In the genomic region with DNA sequence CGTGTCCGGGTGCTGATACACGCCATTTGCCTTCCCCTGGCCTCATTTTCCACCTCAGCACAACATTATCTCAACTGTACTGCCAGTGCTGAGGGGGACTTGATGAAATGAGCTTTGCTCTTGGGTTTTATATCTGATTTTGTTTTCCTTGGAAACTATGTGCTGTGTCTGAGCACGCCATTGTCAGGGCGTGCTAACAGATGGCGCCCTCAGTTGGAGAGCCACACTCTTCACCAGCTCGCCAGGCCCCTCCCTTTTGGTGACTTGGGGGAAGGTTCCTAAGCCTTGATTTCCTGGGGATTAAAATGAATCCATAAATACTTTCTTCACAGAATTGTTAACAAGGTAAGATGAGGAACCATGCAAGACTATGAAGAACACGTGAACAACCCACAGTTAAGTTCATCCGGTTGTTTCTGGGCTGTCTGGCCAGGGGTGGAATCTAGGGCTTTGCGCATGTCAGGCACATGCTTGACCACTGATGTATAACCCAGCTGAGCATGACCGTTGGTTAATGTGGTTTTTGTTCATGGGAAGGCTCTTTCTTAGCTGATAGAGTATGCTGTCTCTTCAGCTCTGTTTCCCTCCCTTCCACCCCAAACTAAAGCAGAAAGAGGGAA, we compare ENCODE assay signal across 12 mouse cellular contexts.
DNase-seq lines count a peak whose midpoint lies in the region; ATAC-seq lines count a peak whose summit lies in the region.
"Had no signal": no experiment of that assay in that cellular context is flagged by ENCODE, and none has a peak within 500 bp of the region (broad histone marks: within the 10 kb centered on the region; RNA-seq: fewer than 3 reads in every experiment).

No protein-coding gene starts in this region.

- no peaks in the 10 kb centered on the region for H3K27me3 ChIP-seq in forebrain, embryonic 14.5 days (replicated peaks; ENCODE audit: control insufficient read depth, insufficient read depth, low read length)
- no peaks in the 10 kb centered on the region for H3K27me3 ChIP-seq in forebrain, embryonic 11.5 days (ENCODE audit: control insufficient read depth, insufficient read depth, low read length)
- no peaks in the 10 kb centered on the region for H3K27me3 ChIP-seq in limb, embryonic 12.5 days
- no peaks in the 10 kb centered on the region for H3K27me3 ChIP-seq in limb, embryonic 10.5 days (ENCODE audit: low read depth, poor library complexity, severe bottlenecking)
- H3K27me3 ChIP-seq in splenic B cell, adult 2 months (ENCODE audit: control insufficient read depth, insufficient read depth, low read length, poor library complexity, severe bottlenecking), result no peaks in the 10 kb centered on the region
- H3K27me3 ChIP-seq: heart, embryonic 13.5 days; hindbrain, embryonic 15.5 days had no signal

- 0 out of 2 replicates have a peak, but pooled peaks cover 2% of the 10 kb centered on the region for H3K4me1 ChIP-seq in forebrain, embryonic 14.5 days (ENCODE audit: control insufficient read depth, insufficient read depth, low read length)
- no peaks in the 10 kb centered on the region for H3K4me1 ChIP-seq in forebrain, embryonic 11.5 days (replicated peaks; ENCODE audit: control insufficient read depth, insufficient read depth, low read length)
- peaks cover 72% of the 10 kb centered on the region for H3K4me1 ChIP-seq in limb, embryonic 12.5 days (replicated peaks)
- peaks cover 59% of the 10 kb centered on the region for H3K4me1 ChIP-seq in limb, embryonic 10.5 days

- no peak overlapping the region for H3K4me3 ChIP-seq in forebrain, embryonic 14.5 days (ENCODE audit: low read depth, low read length)
- H3K4me3 ChIP-seq in forebrain, embryonic 11.5 days (ENCODE audit: low read depth, low read length), result no peak overlapping the region
- no peak overlapping the region for H3K4me3 ChIP-seq in limb, embryonic 12.5 days (replicated peaks)
- no peak overlapping the region for H3K4me3 ChIP-seq in limb, embryonic 10.5 days
- H3K4me3 ChIP-seq: heart, embryonic 13.5 days; hindbrain, embryonic 15.5 days had no signal

- peaks cover 8% of the 10 kb centered on the region; the same call in 1 of the 2 replicates for H3K36me3 ChIP-seq in forebrain, embryonic 14.5 days (ENCODE audit: control insufficient read depth, insufficient read depth, low read length)
- H3K36me3 ChIP-seq in forebrain, embryonic 11.5 days (ENCODE audit: control insufficient read depth, insufficient read depth, low read length), result no peaks in the 10 kb centered on the region; the same call in 1 of the 2 replicates
- peaks cover 91% of the 10 kb centered on the region for H3K36me3 ChIP-seq in limb, embryonic 12.5 days
- H3K36me3 ChIP-seq in limb, embryonic 10.5 days, result peaks cover 85% of the 10 kb centered on the region
- H3K36me3 ChIP-seq in splenic B cell, adult 2 months (ENCODE audit: control insufficient read depth, insufficient read depth, low read length, poor library complexity, severe bottlenecking), result peaks cover 2% of the 10 kb centered on the region; the same call in 1 of the 2 replicates
- H3K36me3 ChIP-seq: hindbrain, embryonic 15.5 days had no signal

- no peak overlapping the region for H3K4me2 ChIP-seq in forebrain, embryonic 14.5 days (ENCODE audit: low read length)
- no peak overlapping the region for H3K4me2 ChIP-seq in forebrain, embryonic 11.5 days (ENCODE audit: low read depth, low read length, severe bottlenecking)
- H3K4me2 ChIP-seq in limb, embryonic 12.5 days, result no peak overlapping the region
- H3K4me2 ChIP-seq: heart, embryonic 13.5 days; hindbrain, embryonic 15.5 days had no signal

- DNase-seq in forebrain, embryonic 14.5 days (ENCODE audit: low spot score), result no peak
- DNase-seq in forebrain, embryonic 11.5 days (ENCODE audit: low spot score), result no peak
- DNase-seq in limb, embryonic 10.5 days (ENCODE audit: low spot score), result no peak
- peak; percentile 61 to 69 for DNase-seq in cerebellum, postnatal 14 days
- peak; percentile 58 for DNase-seq in splenic B cell, adult 2 months (ENCODE audit: low read depth, low spot score)
- DNase-seq in kidney, postnatal 14 days, result no peak
- no peak for DNase-seq in neural tube, embryonic 10.5 days (ENCODE audit: extremely low spot score, low spot score)
- DNase-seq: kidney, postnatal 36 days had no signal

- no peaks in the 10 kb centered on the region for H3K9me3 ChIP-seq in forebrain, embryonic 14.5 days (replicated peaks; ENCODE audit: control insufficient read depth, low read length)
- H3K9me3 ChIP-seq in forebrain, embryonic 11.5 days (ENCODE audit: control insufficient read depth, low read length), result no peaks in the 10 kb centered on the region
- H3K9me3 ChIP-seq in limb, embryonic 12.5 days, result no peaks in the 10 kb centered on the region
- no peaks in the 10 kb centered on the region for H3K9me3 ChIP-seq in limb, embryonic 10.5 days (replicated peaks)
- H3K9me3 ChIP-seq: heart, embryonic 13.5 days; hindbrain, embryonic 15.5 days had no signal

- peak; percentile 48; the same call in 1 of the 2 replicates for ATAC-seq in forebrain, embryonic 14.5 days
- no peak for ATAC-seq in forebrain, embryonic 11.5 days (replicated peaks; ENCODE audit: low FRiP score)
- no peak for ATAC-seq in limb, embryonic 12.5 days (ENCODE audit: insufficient number of reproducible peaks, insufficient read depth, low FRiP score, low TSS enrichment, low read depth)
- ATAC-seq: activated CD4-positive, CD25-positive, alpha-beta regulatory T cell, adult 4 months had no signal

- peak overlapping the region; percentile 44; the same call in 1 of the 2 replicates for H3K27ac ChIP-seq in forebrain, embryonic 14.5 days (ENCODE audit: low read depth, low read length)
- no peak overlapping the region for H3K27ac ChIP-seq in forebrain, embryonic 11.5 days (ENCODE audit: low read depth, low read length)
- H3K27ac ChIP-seq in limb, embryonic 12.5 days, result peak overlapping the region; percentile 42; the same call in 1 of the 2 replicates
- no peak overlapping the region for H3K27ac ChIP-seq in limb, embryonic 10.5 days
- H3K27ac ChIP-seq: heart, embryonic 13.5 days; hindbrain, embryonic 15.5 days had no signal

- 85% methylated on average over 11 of the region's 11 CpGs for WGBS in forebrain, embryonic 14.5 days
- WGBS in forebrain, embryonic 11.5 days, result 92% methylated on average over 11 of the region's 11 CpGs
- WGBS in limb, embryonic 12.5 days, result 75% methylated on average over 11 of the region's 11 CpGs
- WGBS in limb, embryonic 10.5 days, result 90% methylated on average over 11 of the region's 11 CpGs

- no peak overlapping the region for H3K9ac ChIP-seq in forebrain, embryonic 14.5 days (ENCODE audit: low read length)
- H3K9ac ChIP-seq in forebrain, embryonic 11.5 days (ENCODE audit: low read length), result no peak overlapping the region
- H3K9ac ChIP-seq in limb, embryonic 12.5 days (replicated peaks), result no peak overlapping the region
- H3K9ac ChIP-seq: heart, embryonic 13.5 days; hindbrain, embryonic 15.5 days had no signal

Comparison
In these comparisons a context has a peak if more than half of its experiments do, and no peak if none do; other contexts are left out.
1. H3K27ac ChIP-seq: peak in forebrain, embryonic 14.5 days (single experiment) and limb, embryonic 12.5 days (single experiment); none in forebrain, embryonic 11.5 days (single experiment) and limb, embryonic 10.5 days (single experiment).
2. DNase-seq: peak in cerebellum, postnatal 14 days (2 of 2) and splenic B cell, adult 2 months (single experiment); none in forebrain, embryonic 14.5 days (single experiment), forebrain, embryonic 11.5 days (single experiment), limb, embryonic 10.5 days (single experiment), kidney, postnatal 14 days (single experiment) and neural tube, embryonic 10.5 days (single experiment).